Mouse (Mus musculus) erythroblast, embryonic 14.5 days (primary cell): Measurements from ENCODE around the gene Psmd9.

Experiments used
- GATA1 ChIP-seq: IDR thresholded peaks from 2 replicates; pipeline ENCODE4 v1.6.1; 2012; ENCODE audit warnings: low read length, inconsistent platforms, mixed read lengths
- TAL1 ChIP-seq: IDR thresholded peaks from 3 replicates; pipeline ENCODE4 v1.6.1; 2012; ENCODE audit warnings: low read length, inconsistent platforms, mixed read lengths

DNA sequence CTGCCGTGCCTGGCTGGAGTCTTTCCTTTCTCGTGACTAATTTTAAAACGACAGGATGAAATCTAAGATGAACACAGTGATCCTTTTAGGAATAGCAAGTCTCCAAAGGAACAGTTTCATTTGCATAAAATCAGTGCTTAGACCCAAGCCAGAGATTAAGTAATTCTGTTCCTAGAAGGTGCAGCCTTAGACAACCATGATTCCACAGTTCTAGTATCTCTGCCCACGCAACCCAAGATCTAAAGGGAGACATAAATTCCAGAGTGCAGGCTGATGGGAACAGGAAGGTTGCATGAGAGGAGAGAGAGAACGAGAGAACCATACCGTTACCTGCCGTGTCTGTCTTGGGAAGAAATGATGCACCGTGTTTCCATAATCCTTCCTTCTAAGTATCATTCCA is 91.5 kb downstream of the Psmd9 start:
- TF ChIP-seq GATA1 (no peak), TAL1 (no peak)
